Mouse (Mus musculus) liver, postnatal 0 days (tissue): ENCODE measurements at regions not wholly inside any gene's neighbourhood (a gene's known extent, or its start where the extent isn't known, plus 50 kb on each side); places are given as distances from the start of the nearest gene placed in this dataset.

Experiments
- CTCF ChIP-seq: sonication (generic); IDR thresholded peaks from 2 replicates; pipeline ENCODE4 v1.5.1; 2016; ENCODE audit warnings: antibody characterized with exemption, low read depth
- EP300 ChIP-seq: IDR thresholded peaks from 2 replicates; pipeline ENCODE4 v1.6.1; 2016; ENCODE audit warnings: antibody characterized with exemption, low read depth, mild to moderate bottlenecking

GRCm38 (mm10) chr13:107187258-107187878, 165.4 kb upstream of the Kif2a start:
- TF ChIP-seq CTCF, result no peak
- TF ChIP-seq EP300, result no peak
